Mouse (Mus musculus) hematopoietic stem cell, adult 5-6 weeks (primary cell): ENCODE measurements at regions not wholly inside any gene's neighbourhood (a gene's known extent, or its start where the extent isn't known, plus 50 kb on each side); places are given as distances from the start of the nearest gene placed in this dataset.
A peak's percentile ranks its signal among the peaks of the same experiment; 100 is the strongest.

Experiments
- ATAC-seq, 2 experiments: fragments of 125-278 bp in 1 of 2; replicated peaks in 1 of 2; 2 replicates each; pipeline ENCODE4 v1.8.0; 2016 to 2017; ENCODE audit warnings: inconsistent platforms in 2 of 2, mild to moderate bottlenecking in 2 of 2, moderate number of reproducible peaks in 2 of 2, low read depth in 1 of 2, moderate TSS enrichment in 1 of 2; ENCODE audit not compliant: low FRiP score in 2 of 2, poor library complexity in 2 of 2, severe bottlenecking in 2 of 2, insufficient read depth in 1 of 2, low TSS enrichment in 1 of 2

DNA sequence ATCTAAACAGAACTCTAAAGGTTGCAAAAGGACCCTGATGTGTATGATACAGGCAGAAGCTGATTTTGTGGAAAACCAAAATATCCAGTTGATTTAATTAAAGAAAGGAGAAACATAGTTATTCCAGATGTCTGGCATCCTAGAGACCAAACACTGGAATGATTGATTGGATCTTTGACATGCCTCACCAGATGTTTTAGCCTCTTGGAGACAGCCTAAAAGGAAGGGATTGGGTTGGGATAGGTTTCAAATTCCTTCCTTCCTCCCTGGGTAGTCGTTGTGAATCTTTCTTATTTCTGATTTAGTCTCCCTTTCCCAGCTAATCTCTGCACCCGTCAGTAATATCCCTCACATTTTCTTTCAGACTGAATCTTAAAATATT is 190.9 kb upstream of the Gm9747 start:
- ATAC-seq, result no peak

DNA sequence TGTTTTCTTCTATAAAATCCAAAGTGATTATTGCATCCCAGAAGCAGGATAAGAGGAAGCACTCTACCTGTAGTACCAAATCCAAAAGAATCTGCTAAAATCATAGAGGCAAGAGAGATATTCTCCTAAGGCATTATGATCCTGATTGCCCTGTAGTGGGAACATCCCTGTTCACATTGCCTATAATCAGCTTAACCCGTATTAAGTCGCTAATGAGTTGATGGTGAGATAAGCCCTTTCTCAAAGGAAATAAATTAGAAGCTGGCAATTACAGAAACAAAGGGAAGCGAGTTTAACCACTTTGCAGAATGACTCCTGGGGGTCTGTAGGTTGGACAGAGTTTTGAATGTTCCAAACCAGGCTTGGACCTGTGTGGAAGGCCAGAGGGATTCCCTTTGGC is 190.4 kb upstream of the Gm9747 start:
- ATAC-seq, result no peak

DNA sequence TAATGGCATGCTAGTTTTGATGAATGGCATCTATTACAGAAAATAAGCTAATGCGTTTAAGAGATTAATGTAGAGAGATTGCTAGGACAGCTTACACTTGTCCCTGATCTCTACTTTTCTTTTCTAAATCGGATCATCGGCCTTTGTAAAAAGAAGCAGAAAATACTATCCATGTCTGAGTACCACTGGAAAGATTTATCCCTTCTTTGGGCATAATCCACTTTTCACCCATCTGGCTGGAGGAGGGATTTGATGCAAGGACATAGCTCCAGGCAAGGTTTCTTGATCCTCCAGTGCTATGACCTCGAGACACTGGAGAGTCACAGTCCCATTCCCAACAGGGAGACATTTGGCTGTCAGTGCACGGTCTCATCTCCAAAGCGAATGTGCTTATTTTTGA is 166.6 kb upstream of the Gm9747 start:
- ATAC-seq, result no peak

DNA sequence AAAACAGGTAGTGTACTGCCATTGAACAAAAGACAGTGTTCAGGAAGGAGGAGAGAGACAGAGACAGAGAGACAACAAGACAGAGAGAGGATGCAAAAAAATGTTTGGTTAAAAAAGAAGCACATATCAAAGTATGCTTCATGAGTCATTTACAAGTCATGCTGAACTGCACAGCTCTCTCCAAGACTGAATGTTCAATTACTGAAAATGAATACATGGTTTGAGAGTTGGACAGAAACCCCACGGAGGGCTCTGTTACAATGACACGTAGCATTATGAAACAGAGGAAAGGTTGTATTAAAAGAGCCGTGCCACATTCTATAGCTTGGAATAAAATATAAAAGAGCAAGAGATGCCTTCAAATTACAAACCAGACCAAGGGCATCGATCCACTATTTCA is 164.3 kb upstream of the Gm9747 start:
- ATAC-seq, result no peak

DNA sequence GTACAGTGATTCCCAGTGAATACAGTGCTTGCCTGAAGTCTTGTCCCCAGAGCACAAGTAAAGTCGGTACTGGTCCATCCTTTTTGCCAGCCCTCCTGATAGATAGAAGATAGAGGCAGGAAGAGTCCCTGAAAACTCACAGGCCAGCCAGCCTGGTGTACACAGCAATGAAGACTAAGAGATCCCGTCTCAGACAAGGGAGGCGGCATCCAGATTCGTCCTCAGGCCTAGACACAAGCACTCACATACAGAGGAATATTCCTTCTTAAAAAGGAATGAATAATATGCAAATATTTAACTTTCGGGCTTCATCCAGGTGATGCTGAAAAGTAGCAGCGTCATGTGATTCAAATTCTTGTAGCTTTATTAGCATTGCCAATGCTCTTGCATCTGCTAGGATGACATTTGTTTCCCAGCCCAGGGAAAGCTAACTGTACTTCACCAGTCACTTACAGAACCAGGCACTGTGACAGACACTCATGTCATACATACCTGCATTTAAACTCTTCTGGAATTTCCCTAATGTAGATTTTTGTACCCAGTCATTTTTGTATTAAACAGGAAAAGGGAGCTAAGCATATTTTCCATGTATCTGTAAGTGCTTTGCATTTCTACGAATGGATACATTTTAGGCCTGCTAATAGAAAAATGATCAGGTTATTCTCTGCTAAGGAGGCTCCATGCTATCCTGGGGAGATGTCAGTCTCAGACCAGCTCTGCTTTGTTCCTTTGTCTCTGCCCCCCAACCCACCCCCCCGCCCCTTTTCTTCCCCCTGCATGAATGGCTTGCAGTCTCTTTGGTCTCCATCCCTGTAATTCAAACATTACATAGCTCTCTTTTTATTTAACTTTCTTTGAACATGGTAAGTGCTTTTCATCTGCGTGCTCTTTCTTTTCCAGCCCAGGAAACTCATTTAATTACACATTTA is 162.5 kb upstream of the Gm9747 start:
- no peak for ATAC-seq

DNA sequence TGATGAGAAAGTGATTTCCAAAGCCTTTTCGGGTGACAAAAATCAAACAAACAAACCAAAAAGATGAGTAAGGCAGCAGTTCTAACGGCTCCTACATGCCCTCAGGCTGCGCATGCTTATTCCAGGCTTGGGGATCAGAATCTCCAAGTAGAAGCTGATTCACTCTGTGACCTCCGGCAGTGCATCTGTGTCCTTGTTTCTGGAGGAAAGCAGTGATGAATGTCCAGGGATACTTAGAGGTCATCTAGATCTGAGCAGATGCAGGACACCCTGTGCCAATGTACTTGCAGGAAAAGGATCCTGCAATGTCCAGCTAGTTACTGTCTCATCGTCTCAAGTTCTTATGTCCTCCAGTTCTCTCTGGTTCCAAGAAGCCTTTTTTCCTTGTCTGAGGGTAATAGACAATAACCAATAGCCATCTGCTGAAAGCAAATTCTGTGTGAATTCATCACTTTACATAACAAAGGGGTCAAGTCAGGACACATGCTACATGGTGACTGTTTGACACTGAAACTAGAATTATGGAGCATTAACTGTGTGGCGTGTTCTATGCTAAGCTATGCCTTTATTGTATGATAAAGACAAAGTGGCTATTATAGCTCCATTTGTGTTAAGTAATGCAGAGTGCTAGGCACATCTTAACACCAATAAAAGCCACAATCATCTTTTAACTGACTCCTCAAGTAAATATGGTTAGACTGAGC is 143.6 kb upstream of the Gm9747 start:
- ATAC-seq, result no peak

DNA sequence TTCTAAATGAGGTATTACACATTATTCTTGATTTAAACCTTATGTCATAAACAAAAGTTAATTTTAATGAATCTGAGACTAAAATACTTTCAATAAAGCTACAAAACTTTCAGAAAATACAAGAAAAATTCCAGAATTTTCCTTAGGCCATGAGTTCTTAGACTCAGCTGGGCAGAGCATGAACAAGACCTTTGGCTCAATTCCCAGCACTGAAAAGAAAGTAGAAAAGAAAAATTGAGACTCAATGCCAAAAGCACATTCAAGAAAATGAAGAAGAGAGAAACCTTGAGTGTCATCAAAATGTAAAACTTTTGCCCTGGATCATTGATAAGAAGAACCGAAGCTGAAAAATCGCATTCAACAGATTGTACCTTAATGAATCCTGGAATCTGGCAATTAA is 137.8 kb upstream of the Gm9747 start:
- ATAC-seq, result no peak

DNA sequence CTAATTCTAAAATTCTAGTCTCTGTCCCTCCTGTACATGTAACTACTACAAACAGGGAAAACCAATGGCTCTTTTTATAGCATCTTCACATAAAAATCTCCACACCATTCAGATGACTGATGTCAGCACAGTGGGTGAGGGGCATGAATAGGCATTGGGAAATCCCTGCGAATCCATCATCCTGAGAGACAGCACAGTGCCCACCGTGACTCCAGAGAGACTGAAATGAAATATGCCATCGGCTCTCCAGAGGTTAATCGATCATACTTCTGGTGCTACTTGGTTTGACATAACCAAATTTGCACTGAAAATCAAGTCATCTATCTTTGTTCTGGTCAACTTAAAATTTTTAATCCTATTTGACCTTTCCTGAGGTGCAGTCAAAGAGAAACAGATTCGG is 126.2 kb upstream of the Gm9747 start:
- no peak for ATAC-seq

DNA sequence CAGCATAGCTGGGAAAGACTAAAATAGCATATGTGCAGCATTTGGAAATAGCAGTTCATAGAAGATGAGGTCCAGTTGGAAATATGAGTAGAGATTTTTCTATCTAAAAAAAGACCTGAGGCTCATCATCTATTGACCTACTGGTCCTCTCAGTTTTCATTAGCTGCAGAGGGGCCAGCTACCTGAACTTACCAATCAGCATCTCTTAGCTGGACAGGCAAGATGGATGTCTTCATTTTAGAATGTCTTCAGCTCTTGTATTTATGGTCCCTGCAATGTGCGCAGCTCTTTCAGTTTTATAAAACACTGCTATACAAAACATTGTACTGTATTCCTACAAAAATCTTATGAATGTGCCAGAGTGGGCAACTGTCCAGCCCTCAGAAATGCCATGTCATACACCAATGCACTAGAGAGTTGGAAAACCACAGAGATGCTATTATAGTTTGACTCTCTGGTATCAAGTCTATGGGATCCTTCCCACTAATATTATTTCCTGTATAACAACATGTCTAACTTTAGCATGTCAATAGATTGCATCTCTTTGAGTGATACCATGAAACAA is 122.8 kb upstream of the Gm9747 start:
- no peak for ATAC-seq

DNA sequence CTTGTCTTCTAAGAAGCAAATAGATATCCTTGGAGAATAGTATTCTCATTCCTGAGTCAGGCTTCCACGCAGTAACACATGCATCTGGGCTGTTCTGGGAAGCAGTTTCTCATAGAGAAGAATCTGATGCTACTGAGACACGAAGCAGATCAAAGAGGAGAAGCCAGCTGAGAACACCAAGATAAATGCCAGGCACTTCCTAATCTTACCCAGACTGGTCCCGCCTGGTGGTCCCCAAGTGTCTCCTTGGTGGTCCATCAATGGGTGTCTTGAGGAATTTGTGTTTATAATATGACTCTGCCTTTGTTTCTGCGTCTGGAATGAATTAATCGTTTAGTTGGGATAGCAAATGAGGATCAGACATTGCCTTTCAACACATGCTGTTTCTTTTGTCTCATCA is 120.5 kb upstream of the Gm9747 start:
- ATAC-seq, result no peak

DNA sequence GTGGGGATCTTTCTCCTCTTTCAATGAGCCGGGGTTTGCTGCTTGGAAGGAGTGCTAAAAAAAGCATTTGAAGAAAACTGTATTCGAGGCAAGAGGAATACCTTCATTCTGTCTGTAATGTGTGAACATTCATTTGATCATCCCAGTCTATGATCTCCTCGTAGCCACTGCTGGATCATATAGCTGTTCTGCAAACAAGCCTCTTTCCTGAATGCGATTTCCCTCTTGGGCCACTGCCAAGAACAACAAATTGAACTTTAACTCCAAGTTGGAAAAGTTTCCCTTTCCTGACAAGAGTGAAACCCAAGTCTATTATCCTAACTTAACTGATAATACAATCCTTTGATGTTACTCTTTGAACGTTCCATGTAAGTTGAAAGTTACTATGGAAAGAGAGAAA is 108.4 kb upstream of the Gm9747 start:
- no peak for ATAC-seq

DNA sequence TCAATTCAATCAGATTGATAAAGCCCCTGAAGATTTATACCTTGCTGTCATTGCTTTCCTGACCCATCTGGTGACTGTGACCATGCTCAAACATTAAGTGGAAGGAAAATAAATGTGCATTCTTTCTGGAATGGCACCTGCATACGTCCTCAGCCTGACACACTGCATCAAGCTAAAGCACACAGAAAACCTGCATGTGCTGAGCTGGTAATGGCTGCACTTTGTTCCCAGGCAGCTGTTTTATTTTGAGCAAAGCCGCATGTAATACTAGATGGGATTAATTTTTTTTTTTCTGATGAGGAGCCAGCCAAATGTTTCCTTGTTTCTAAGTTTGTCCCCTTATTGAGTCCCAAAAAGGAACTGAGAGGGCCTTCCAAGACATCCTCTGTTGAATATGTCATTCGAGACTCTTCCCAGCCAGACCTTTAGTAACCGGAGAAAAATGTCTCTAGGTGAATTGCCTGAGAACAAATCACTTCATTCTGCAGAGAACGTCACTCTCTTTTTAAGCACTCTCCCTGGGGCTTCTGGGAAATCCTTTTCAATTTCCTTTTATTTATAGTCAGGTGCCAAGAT is 103.1 kb upstream of the Gm9747 start:
- no peak for ATAC-seq

DNA sequence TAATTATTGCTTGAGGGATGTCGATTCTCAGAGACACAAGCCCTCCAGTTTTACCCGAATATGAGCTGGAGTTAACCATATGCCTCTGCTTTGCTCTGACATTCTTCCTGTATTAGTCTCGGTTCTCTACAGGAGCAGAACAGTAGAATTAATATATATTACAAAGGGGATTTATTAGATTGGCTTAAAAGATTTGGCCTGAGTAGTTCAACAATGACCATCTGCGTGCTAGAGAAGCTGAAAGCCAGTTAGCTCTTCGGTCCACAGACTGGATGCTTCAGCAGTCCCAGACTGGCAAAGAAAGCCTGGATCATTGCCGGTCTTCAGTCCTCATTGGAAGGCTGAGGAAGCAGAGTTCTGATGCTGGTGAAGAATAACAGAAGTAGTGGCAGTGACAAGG is 100.4 kb upstream of the Gm9747 start:
- no peak for ATAC-seq

DNA sequence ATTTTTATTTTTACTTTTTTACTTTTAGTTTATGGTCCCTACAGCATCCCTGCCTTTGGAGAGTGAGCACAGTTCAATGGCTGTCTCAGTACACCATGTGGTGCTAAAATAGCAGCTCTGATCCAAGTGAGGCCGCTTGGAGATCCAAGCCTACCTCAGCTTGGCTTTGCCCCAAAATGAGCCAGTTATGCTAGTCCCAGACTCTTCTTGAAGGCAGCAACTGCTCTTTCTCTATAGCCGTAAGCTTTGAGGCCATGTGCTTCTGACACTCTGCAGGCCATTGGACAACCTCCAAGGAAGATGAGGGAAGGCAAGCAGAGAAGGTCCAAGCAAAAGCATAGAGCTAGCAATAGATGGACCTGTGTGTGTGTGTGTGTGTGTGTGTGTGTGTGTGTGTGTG is 98.0 kb upstream of the Gm9747 start:
- no peak for ATAC-seq

DNA sequence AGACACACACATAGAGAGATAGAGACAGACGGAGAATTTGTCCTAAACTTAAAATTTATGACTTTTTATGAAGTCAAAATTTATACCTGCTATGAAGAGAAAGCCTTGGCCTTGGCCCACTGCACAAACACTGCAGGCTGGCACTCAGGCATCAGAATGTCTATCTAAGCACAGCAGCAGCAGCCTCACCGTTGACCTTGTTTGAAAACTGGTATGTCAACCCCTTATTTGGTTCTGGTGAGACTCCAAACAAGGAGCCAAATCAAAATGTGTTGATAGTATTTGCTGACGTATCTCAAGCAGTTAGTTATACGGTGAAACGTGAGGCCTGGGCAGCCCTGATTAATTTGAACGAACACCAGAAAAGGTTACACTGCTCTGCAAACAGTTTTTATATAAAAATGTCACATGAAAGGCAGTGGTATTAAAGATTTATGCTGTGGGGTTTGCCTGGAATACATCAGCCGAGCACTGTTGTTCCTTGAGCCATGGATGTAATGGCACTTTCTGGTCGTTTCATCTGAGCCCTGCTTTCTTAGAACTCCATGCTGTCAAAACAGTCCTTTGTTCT is 97.1 kb upstream of the Gm9747 start:
- no peak for ATAC-seq

DNA sequence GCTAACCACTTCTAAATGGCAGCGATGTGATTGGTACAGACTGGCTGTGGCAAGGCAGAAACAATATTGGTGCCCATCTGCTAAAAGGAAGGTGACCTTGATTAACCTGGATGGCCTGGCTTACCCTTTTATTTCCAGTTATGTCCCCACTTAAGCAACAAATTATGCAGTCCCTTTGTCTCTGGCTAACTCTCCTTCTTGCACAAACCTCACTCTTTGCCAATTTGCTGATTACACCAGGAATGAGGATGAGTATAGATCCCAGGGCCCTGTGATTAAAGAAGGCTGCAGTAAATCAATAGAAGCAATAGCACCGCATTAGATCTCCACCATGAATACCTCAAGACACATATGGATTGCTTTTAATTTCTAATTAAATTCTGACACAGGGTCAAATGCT is 87.7 kb upstream of the Gm9747 start:
- no peak for ATAC-seq

DNA sequence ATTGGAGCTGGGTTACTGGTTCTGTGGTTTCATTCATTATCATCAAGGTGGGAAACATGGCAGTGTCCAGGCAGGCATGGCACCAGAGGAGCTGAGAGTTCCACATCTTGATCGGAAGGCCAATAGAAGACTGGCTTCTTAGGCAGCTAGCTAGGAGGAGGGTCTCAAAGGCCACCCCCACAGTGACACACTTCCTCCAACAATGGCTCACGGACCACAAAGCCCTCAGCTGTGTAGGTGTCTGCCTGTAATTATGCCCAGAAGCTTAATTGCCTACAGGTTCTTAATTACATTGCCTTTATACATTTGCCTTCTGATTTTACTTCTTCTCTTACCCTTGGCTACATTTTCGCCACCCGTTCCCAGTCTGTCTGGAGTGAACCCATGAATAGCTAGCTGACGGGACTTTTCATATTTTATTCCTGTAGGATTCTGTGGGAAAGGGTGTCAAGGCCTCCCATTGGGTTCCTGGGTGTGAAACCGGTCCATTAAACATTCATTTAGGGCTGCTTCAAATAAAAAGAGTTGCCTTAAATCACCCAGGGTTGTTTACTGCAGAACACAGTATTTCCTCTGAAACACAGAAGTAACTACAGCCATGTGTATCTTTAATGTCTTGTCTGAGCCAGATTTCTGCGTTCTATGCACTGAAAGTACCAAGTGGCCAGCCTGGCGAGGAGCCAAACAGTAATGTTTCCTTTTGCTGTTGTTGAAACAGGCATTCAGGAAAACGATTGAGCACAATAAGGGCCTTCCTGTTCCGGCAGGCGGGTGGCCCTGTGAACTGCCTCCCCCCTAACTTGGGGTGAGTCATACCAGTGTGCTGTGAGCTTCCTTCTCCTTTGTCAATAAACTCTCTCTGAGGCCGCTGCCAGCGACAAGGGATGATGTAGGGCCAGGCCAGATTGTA is 82.4 kb upstream of the Gm9747 start:
- peak; percentile 94 to 99 for ATAC-seq
